Mouse (Mus musculus): ENCODE data around the gene Gm6588.

- no peak for TF ChIP-seq CTCF (IDR thresholded peaks at IDR 0.05; ENCODE audit: low read depth)
- no peak for TF ChIP-seq EP300 (IDR thresholded peaks at IDR 0.05; ENCODE audit: low read depth)
Observed at GRCm38 (mm10) chr5:112448747-112449440, at the start of gene Gm6588.

Measured in liver, postnatal 0 days (tissue).